10 mouse cellular contexts compared by ENCODE assay signal in genomic region chr12:89505121-89505764, GRCm38 (mm10).
A peak's percentile ranks its signal among the peaks of the same experiment; 100 is the strongest.
DNase-seq lines count a peak whose midpoint lies in the region; ATAC-seq and TF ChIP-seq lines count a peak whose summit lies in the region.
"Had no signal": no experiment of that assay in that cellular context is flagged by ENCODE, and none has a peak within 500 bp of the region (broad histone marks: within the 10 kb centered on the region; RNA-seq: fewer than 3 reads in every experiment).

No protein-coding gene starts in this region.

- H3K27ac ChIP-seq in heart, embryonic 12.5 days (ENCODE audit: poor library complexity, severe bottlenecking), result no peak overlapping the region
- H3K27ac ChIP-seq in midbrain, postnatal 0 days (ENCODE audit: low read depth, low read length), result no peak overlapping the region
- H3K27ac ChIP-seq: embryonic facial prominence, embryonic 12.5 days had no signal

- H3K27me3 ChIP-seq in heart, embryonic 12.5 days (replicated peaks), result no peaks in the 10 kb centered on the region
- H3K27me3 ChIP-seq in midbrain, postnatal 0 days (ENCODE audit: insufficient read depth, low read length), result no peaks in the 10 kb centered on the region
- H3K27me3 ChIP-seq: embryonic facial prominence, embryonic 12.5 days; megakaryocyte, embryonic 14.5 days had no signal

- DNase-seq in heart, postnatal 4 days, result peak; percentile 37
- peak; percentile 49 for DNase-seq in Muller cell, postnatal 12 days (ENCODE audit: inconsistent ontology term)
- peak; percentile 76 to 82 for DNase-seq in cerebellum, postnatal 36 days
- peak; percentile 65 to 70 for DNase-seq in left cerebral cortex, adult 18-20 months (ENCODE audit: low spot score in 2 of 2)
- peak; percentile 89 for DNase-seq in midbrain, postnatal 0 days (ENCODE audit: low spot score)
- DNase-seq in spleen, adult 12 weeks (ENCODE audit: low spot score), result no peak

- H3K36me3 ChIP-seq in heart, embryonic 12.5 days, result no peaks in the 10 kb centered on the region
- no peaks in the 10 kb centered on the region for H3K36me3 ChIP-seq in midbrain, postnatal 0 days (ENCODE audit: insufficient read depth, low read length)
- H3K36me3 ChIP-seq: embryonic facial prominence, embryonic 12.5 days had no signal

- no peak overlapping the region for H3K9ac ChIP-seq in heart, embryonic 12.5 days
- no peak overlapping the region for H3K9ac ChIP-seq in midbrain, postnatal 0 days (replicated peaks; ENCODE audit: low read length, poor library complexity, severe bottlenecking)
- H3K9ac ChIP-seq: embryonic facial prominence, embryonic 12.5 days had no signal

- H3K4me1 ChIP-seq in heart, embryonic 12.5 days (replicated peaks), result no peaks in the 10 kb centered on the region
- H3K4me1 ChIP-seq in midbrain, postnatal 0 days (ENCODE audit: insufficient read depth, low read length), result no peaks in the 10 kb centered on the region
- H3K4me1 ChIP-seq: embryonic facial prominence, embryonic 12.5 days; megakaryocyte, embryonic 14.5 days had no signal

- no peak overlapping the region for H3K4me2 ChIP-seq in heart, embryonic 12.5 days
- H3K4me2 ChIP-seq in midbrain, postnatal 0 days (ENCODE audit: low read depth, low read length, poor library complexity, severe bottlenecking), result no peak overlapping the region
- H3K4me2 ChIP-seq: embryonic facial prominence, embryonic 12.5 days had no signal

- no peak overlapping the region for H3K4me3 ChIP-seq in heart, embryonic 12.5 days
- no peak overlapping the region for H3K4me3 ChIP-seq in midbrain, postnatal 0 days (ENCODE audit: low read depth, low read length)
- H3K4me3 ChIP-seq: embryonic facial prominence, embryonic 12.5 days; megakaryocyte, embryonic 14.5 days had no signal

- H3K9me3 ChIP-seq in heart, embryonic 12.5 days (replicated peaks), result no peaks in the 10 kb centered on the region
- no peaks in the 10 kb centered on the region for H3K9me3 ChIP-seq in midbrain, postnatal 0 days (ENCODE audit: low read length)
- H3K9me3 ChIP-seq: embryonic facial prominence, embryonic 12.5 days; megakaryocyte, embryonic 14.5 days had no signal

- TF ChIP-seq CTCF in midbrain, postnatal 0 days (IDR thresholded peaks at IDR 0.05), result peak; percentile 96

- WGBS in heart, embryonic 12.5 days, result 40% methylated on average over 2 of the region's 2 CpGs
- WGBS in midbrain, postnatal 0 days, result 11% methylated on average over 2 of the region's 2 CpGs

- ATAC-seq in heart, embryonic 12.5 days (ENCODE audit: insufficient number of reproducible peaks, low FRiP score), result no peak
- peak; percentile 76 for ATAC-seq in granulocyte monocyte progenitor cell, adult 5-6 weeks (replicated peaks; ENCODE audit: poor library complexity, severe bottlenecking)
- no peak; the same call in 1 of the 2 replicates for ATAC-seq in midbrain, postnatal 0 days (ENCODE audit: low FRiP score)
